Mouse (Mus musculus) heart, postnatal 36 days (tissue): ENCODE measurements at regions not wholly inside any gene's neighbourhood (a gene's known extent, or its start where the extent isn't known, plus 50 kb on each side); places are given as distances from the start of the nearest gene placed in this dataset.
A peak's percentile ranks its signal among the peaks of the same experiment; 100 is the strongest.
"Not testable (repeated sequence)": the region's sequence is repeated elsewhere in the genome, so short reads cannot be mapped to it uniquely, and the experiment has no call there.

Experiments
- DNase-seq, 2 experiments: peaks; one replicate each; pipeline ENCODE4 v3.0.0; 2021 to 2022
- intact Hi-C: fragments of 180-260 bp; cut with DNase I; formaldehyde crosslinking; loops from one replicate; pipeline ENCODE4 v1.15.1; 2025

DNA sequence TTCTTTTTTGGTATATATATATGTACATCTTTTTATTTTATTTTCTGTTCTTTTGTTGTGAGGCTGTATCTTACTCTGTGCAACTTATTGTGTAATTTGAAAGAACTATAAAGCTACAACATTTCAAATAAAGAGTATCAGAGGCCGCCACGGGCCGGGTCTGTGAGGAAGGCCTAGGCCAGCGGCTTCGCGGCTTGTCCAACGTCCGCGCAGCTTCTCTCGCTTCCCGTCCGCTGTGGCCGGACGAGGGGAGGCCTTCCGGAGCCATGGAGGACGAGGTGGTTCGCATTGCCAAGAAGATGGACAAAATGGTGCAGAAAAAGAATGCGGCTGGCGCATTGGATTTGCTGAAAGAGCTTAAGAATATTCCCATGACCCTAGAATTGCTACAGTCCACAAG lies 167.4 kb downstream of the Kif21a start:
- DNase-seq, intact Hi-C loops: not testable (repeated sequence)

DNA sequence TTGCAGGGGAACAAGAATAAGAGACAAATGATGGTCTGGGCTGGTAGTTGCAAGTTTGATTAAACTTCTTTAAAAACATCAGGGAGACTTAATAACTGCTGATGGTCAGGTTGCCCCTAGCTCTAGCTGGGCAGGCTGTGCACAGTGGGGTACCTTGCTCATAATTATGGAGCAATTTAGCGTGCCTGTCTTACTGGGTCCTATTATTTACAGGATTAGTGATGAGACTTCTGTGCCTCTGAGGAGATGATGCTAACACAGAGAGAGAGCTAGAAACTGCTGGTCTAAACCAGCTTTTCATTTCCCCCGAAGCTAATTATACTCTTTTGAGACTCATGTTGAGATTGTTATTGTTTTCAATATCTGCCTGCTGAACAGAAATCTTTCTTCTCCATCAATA lies 180.3 kb downstream of the Kif21a start:
- no peak for DNase-seq
- intact Hi-C loops, result no loop called here

DNA sequence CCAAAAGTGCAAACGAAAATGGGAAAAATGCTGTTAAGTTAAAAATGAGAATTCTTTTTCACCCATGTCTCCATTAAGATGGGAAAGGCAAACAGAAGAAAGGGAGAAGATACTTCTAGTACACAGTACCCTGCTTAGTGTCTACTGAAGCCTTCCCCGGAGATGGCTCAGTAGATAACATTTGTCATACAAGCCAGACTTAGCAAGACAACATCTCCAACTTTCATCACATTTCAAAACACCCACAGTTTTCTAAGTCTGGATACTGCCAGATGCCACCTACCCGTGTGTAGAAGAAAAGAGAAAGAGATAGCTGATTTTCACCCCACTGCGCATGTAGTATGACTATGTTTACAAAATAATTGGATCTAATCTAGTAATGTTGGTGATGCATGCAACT lies 174.5 kb upstream of the Cpne8 start:
- intact Hi-C loops, result not testable (repeated sequence)

DNA sequence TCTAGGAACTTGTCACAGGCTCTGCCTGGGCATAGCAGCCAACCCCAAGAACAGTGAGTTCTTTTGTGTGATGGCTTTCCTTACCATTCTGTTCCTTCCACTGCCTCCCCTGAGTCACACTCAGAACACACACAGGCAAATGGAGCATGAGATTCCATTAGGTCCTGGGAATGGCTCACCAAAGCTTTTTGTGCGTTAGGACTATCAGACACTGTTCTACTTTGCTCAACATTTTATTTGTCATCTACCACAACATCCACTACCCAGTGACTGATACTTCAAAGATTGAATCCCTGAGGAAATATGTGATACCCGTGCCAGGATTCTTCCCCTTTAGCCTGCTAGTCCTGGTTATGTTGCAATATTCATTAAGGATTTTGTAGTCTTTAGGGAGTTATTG lies 172.8 kb upstream of the Cpne8 start:
- no peak for DNase-seq
- intact Hi-C loops, result no loop called here

More for the DNA sequence above, 174.5 kb upstream of the Cpne8 start:
- not testable (repeated sequence) for DNase-seq

DNA sequence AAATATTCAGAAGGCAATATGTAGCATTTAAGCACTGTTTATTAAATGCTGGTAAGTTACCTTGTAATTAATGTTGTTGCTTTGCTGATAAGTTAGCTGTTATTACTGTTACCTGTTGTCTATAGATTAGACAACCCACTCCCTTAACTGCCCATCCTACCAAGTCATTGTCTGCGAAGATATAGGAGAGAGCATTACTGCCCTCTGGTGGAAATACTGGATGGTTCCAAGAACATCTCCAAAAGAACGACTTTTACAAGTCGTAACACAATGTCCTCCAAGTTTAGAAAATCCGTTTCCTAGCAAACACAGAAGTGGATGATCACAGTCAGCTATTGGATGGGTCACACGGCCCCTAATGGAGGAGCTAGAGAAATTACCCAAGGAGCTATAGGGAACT lies 162.2 kb upstream of the Cpne8 start:
- intact Hi-C loops, result loop anchor here (1.0 to 5.0 kb wide), 2 partner anchors 159 to 592 kb away; no protein-coding TSS in a partner anchor
- peak in 1 of 2 experiments; percentile 1 for DNase-seq

DNA sequence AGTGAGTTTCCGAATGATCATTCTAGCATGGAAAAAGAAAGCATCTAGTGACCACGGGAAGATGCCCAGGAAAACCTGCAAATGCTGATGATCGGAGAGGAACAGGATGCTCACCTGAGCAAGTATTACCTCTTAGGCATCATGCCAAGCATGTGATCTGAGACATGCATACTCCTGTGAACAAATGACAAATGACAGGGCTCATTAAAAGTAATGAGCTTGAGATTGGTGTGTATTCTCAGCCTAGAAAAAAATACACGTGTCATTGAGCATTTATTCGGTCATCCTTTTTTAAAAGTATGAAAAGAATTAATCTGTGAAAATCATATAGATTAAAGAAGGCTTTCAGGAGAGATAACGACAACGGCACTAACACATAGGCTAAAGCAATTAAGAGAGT lies 156.4 kb upstream of the Cpne8 start:
- intact Hi-C loops, result no loop called here
- DNase-seq, result no peak

DNA sequence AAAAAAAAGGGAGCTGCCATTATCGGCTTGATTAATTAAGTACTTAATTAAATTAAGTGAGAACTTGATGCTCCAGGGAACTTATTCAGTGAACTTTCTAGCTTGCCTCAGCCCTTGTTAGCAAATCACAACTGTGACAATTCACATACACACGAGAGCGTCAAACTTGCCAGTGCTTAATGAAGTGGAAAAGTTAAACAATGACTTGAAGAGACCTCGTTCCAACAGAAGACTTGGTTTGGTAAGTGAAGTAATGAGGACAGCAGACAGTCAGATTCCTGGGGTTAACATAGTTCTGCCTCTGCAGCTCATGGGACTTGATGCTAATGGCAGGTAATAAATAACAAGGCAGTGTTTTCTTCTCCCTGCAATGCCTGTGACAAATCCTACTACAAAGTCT lies 148.6 kb upstream of the Cpne8 start:
- intact Hi-C loops, result no loop called here
- no peak for DNase-seq

DNA sequence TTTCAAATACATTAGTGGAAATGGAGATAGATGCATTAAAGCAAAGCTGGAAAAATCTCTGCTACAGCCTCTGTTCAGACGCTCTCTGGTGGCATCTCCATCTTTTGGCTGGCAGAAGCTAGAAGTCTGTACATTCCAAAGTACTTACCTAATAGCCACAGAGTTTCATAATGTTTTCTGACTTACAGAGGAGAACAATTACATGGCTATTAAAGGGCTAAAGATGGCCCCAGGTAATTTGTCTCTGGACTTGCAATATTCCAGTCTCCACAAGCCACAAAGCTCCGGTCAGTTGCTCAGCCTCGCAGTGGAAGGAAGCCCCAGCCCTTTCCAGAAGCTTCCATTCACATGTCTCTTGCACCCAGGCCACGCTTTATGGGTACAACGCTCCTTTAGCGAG lies 143.1 kb upstream of the Cpne8 start:
- intact Hi-C loops, result no loop called here
- DNase-seq, result no peak

DNA sequence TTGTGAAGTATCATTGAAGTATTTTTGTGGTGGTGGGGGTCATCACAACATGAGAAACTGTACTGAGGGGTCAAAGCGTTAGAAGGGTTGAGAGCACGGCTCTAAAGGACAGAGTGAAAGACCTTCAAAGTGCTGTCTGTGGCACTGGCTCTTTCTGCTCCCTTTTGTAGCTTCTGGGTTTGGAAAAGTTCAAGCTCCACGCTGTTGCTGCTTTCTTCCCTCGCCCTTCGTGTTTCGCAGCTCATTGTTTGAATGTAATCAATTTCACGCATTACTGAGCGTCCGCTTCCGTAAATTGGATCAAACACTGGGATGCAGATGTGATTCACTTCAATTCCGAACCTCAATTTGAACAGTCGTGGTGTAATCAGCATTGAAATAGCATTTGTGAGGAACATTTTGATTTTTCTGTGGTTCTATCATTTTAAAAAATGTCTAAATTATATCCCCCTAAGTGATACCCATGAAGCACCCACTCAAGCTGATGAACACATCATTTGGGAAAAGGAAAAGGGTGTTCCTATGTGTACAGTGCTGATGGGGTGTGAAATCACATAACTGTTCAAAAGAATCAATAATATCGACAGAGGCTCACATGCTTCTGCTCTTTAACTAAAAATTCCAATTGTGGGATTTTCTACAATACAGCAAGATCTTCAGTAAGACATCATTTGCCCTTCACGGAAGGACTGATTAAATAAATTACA lies 140.9 kb upstream of the Cpne8 start:
- intact Hi-C loops, result no loop called here
- no peak for DNase-seq

DNA sequence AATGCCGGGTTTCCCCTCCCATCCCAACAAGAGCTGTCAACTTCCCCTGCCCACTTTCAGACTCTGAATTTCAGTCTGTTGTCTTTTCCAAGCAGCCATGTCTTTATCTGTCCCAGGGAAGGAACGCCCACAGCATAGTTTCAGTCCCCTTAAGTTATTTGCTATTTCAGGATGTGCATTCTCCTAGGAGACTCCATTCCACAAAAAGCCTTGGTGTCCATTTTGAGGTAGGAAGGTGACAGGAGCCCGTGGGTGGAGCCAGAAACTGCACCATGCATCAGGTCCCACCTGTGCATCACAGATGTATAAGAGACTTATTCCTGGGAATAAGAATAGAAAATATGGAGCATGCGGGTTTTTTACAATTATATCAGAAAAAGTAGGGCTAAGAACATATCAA lies 138.9 kb upstream of the Cpne8 start:
- DNase-seq, result no peak
- intact Hi-C loops, result no loop called here

DNA sequence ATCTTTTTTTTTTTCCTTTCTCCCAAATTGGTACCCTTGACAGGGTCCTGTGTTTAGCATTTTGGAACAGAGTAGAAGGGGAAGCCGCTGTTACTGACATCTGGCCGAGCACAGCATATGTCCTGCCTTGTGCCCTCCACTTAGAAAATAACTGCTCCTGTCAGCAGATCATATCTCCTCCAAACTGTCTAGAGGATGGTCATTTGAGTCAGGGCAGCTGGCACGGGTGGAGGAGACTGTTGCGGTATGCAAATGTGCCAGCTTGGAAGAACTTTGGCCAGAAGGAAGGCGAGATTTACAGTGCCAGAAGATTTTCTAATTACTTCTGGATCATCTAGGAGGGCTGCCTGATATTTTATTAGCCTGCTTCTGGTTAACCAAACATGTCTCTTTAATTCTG lies 134.7 kb upstream of the Cpne8 start:
- DNase-seq, result no peak
- intact Hi-C loops, result no loop called here

DNA sequence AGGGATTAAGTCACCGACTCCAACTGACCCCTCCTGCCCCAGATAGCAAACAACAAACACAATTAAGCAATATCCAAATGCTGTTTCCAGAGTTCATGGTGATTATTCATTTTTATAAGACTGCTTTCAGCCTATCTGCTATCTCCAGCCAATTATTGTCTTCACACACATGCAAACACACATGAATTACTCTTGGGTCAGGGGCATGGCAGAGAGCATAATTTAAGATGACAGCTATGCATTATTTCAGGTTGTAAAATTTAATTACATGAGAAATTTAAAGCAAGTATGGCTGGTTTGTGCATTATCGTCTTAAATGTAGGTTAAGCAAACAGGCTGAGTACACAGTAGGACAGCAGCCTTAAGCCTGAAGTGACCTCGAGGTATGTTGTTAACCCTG lies 131.1 kb upstream of the Cpne8 start:
- no peak for DNase-seq
- intact Hi-C loops, result no loop called here

DNA sequence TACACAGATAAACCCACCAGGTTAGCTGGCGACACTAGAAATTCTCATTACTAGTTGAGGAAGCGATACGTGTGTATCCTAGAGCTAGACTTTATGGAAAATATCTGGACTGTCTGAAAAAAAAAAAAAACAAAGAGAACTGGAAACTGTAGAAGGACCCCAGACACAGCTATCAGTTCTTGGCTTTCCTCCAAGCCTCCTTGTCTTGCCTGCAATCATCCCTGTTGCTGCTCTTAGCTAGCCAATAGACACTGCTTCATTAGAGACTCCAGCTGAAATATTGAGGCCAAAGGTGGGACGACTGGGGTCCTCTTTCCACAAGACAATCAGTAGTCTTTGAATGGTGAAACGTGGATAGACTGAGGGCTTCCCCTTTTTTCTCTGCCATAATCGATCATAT lies 129.0 kb upstream of the Cpne8 start:
- no peak for DNase-seq
- intact Hi-C loops, result no loop called here

DNA sequence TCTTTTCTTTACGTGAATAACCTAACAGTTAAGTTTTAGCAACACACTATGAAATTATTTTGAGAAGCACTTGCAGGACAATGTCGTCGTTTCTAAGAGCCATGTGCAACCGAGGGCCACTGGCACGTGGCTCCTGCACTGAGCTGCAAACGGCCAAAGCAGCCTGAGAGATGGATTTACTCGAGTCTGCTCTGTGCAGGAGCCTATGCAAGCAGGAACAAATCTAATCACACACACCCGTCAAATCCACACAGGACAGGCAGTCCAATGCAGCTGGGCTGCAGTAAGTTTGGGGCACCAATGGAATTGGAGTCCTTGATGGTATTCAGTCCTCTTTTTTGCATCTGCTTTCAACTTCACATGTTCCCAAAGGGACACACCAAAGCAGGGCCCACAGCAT lies 118.8 kb upstream of the Cpne8 start:
- intact Hi-C loops, result no loop called here
- no peak for DNase-seq

DNA sequence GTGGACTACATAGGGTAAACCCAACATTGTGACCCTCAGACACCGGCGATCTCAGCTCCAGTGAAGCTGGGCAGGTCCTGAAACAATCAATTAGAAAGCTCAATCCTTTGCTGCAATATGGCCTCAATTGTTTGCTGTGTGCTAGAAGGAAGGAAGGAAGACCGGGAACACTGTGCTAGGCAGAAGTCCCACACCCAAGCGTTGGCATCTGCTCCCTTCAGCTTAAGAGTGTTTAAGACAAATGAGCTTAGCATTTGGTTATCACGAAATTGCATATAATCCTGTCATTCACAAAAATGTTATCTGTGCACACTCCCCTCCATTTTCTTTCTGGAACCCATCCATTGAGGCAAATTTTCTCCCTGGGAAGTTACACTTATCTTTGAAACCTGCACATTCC lies 110.7 kb upstream of the Cpne8 start:
- no peak for DNase-seq

DNA sequence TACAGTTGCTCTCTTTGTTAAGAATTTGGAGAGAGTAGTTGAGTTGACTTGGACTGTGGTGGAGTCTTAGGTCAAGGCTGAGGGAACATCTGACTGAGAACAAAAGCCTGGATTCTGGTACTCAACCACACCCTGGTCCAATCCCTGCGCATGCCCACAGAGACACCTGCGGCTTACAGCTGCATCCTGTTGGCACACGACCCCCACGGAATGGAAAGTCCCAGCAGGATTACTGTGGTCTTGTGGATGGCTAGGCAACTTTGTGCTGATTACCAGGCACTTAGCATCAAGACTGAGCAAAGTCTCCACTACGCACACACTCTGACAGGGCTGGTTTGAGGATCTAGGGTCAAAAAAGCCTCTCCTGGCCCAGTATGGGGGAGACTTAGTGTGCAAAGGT lies 105.5 kb upstream of the Cpne8 start:
- intact Hi-C loops, result no loop called here
- DNase-seq, result no peak

More for the DNA sequence above, 110.7 kb upstream of the Cpne8 start:
- intact Hi-C loops, result no loop called here

DNA sequence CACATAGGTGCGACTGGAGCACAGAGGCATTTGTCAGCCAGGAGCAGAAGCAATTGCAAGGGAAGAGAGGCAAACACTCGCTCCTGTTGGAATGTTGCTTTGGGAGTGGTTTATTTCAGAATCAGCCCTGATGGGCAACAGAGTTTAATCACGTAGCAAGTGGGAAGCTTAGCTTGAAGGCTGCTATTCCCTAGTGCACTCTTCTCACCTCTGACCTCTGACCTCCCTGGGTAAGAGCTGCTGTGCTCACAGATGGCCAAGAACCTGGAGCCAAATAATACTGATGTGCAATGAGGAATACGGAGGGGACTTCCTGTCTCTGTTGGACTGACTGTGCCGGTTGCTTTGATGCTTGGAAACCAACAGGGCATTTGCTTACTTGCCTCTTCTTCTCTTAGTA lies 88.3 kb upstream of the Cpne8 start:
- no peak for DNase-seq
- intact Hi-C loops, result no loop called here

DNA sequence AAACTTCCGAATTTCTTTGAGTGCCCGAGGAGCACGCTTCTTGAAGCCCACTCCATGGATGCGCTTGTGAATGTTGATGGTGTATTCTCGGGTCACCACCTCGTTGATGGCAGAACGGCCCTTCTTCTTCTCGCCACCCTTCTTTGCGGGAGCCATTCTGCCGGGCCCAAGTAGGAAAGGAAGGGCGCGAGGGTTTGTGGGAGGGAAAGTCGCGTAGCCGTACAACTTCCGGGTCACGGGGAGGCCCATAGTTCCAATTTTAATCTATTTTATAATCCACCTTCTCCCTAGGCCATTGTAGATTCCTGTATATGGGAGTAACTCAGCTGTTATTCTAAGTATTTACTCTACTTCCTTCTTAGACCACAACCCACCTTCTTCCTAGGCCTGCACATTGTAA lies 85.3 kb upstream of the Cpne8 start:
- intact Hi-C loops, DNase-seq: not testable (repeated sequence)

DNA sequence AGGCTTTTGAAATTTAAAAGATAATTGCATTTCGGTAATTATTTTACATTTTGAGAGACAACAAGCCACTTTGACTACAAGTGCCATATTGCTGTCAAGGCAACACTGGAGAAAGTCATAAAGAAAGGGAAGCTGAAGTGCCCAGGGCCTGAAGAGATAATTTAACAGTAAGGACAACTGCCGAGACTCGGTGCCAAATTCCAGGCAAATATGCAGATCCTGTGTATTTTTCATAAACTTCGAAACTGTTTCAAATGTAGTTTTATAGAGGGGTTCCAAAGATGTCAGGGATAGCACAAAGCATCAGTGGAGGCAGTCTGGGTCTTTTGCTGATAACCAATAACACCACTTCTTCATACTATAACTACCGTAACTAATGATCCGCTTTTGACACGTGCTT lies 54.7 kb upstream of the Cpne8 start:
- intact Hi-C loops, result no loop called here
- DNase-seq, result no peak
